Mouse (Mus musculus) embryonic facial prominence, embryonic 11.5 days (tissue): ENCODE results near the gene Abcf1. TPM values are rescaled to one million over a fixed set of nuclear protein-coding genes. Genes with fewer than 3 reads are reported as not detected.

Experiments
- ATAC-seq: fragments of 200-750 bp; cut with Nextera tagmentation; replicated peaks from 2 replicates; pipeline ENCODE4 v1.8.0; 2017; ENCODE audit warnings: low read depth; ENCODE audit not compliant: insufficient number of reproducible peaks, low FRiP score, low TSS enrichment
- DNase-seq: peaks from one replicate; pipeline ENCODE4 v3.0.0-alpha.2; 2015; ENCODE audit warnings: low spot score
- H3K27ac ChIP-seq: fragments of 300-500 bp; sonication (generic); replicated peaks from 2 replicates; pipeline ENCODE4 v1.5.1; 2014; ENCODE audit warnings: mild to moderate bottlenecking, low read depth, low read length, control low read depth
- H3K27me3 ChIP-seq: fragments of 300-500 bp; sonication (generic); 2 replicates; pipeline ENCODE4 v1.6.1; 2014; ENCODE audit warnings: mild to moderate bottlenecking, low read length, moderate library complexity, mixed read lengths; ENCODE audit not compliant: control insufficient read depth, insufficient read depth
- H3K36me3 ChIP-seq: fragments of 300-500 bp; sonication (generic); replicated peaks from 2 replicates; pipeline ENCODE4 v1.6.1; 2014; ENCODE audit warnings: low read depth, mild to moderate bottlenecking, low read length, moderate library complexity, mixed read lengths; ENCODE audit not compliant: control insufficient read depth, insufficient read depth
- H3K4me1 ChIP-seq: fragments of 300-500 bp; sonication (generic); 2 replicates; pipeline ENCODE4 v1.6.1; 2014; ENCODE audit warnings: low read length, mixed read lengths; ENCODE audit not compliant: control insufficient read depth, insufficient read depth
- H3K4me2 ChIP-seq: fragments of 300-500 bp; sonication (generic); 2 replicates; pipeline ENCODE4 v1.6.1; 2014; ENCODE audit warnings: low read depth, mild to moderate bottlenecking, control low read depth, low read length, moderate library complexity
- H3K4me3 ChIP-seq: fragments of 300-500 bp; sonication (generic); 2 replicates; pipeline ENCODE4 v1.5.1; 2014; ENCODE audit warnings: low read depth, low read length, control low read depth
- H3K9ac ChIP-seq: fragments of 300-500 bp; sonication (generic); replicated peaks from 2 replicates; pipeline ENCODE4 v1.6.1; 2014; ENCODE audit warnings: mild to moderate bottlenecking, control low read depth, low read length
- H3K9me3 ChIP-seq: fragments of 300-500 bp; sonication (generic); replicated peaks from 2 replicates; pipeline ENCODE4 v1.6.1; 2016; ENCODE audit warnings: mild to moderate bottlenecking, low read length, inconsistent platforms, mixed read lengths; ENCODE audit not compliant: control insufficient read depth
- WGBS: fragments of 180-500 bp; shearing (Covaris S2); extraction: QIAGEN DNeasy Blood & Tissue Kit; methylation state at CpG from one replicate; pipeline ENCODE4 v1.1.7; 2014; 5-methylcytosine and 5-hydroxymethylcytosine counted together
- polyA plus RNA-seq: library from polyadenylated mRNA; unstranded; fragments of >200 nt; fragmentation: Nextera tagmentation; extraction: Ambion mirVana; gene quantifications from 2 replicates; pipeline ENCODE4 v1.2.1, GENCODE M21; 2014

The Abcf1 gene
- polyA plus RNA-seq, 1 experiment from 2014 or later: 112 TPM

- no peak overlapping the region for H3K4me2 ChIP-seq
- H3K4me1 ChIP-seq: no peaks in the 10 kb centered on the region; the same call in 1 of the 2 replicates
- H3K36me3 ChIP-seq: no peaks in the 10 kb centered on the region
- no peak for DNase-seq
- no peaks in the 10 kb centered on the region for H3K27me3 ChIP-seq
- WGBS: 98% methylated on average over 12 of the region's 12 CpGs
- H3K9ac ChIP-seq: no peak overlapping the region
- no peak overlapping the region for H3K27ac ChIP-seq
- H3K9me3 ChIP-seq: no peaks in the 10 kb centered on the region
- H3K4me3 ChIP-seq: no peak overlapping the region
- no peak for ATAC-seq
Observed at GRCm38 (mm10) chr17:36001121-36001897, 31.7 kb upstream of the Abcf1 start.

DNA sequence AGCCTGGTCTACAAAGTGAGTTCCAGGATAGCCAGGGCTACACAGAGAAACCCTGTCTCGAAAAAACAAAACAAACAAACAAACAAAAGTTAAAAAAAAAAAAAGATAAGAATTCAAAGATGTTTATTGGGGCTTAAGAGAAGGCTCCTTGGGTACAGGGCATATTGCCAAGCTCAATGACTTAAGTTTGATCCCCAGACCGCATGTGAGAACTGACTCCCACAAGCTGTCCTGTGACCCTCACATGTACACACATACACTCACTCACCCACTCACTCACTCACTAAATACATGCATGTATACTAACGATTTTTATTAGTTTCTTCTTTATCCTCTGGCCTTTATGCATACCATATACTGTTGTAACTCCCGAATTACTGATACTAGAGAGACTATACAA, 30.8 kb upstream of the Abcf1 start:
- Histone ChIP-seq H3K27ac (no peak overlapping the region), H3K27me3 (no peaks in the 10 kb centered on the region), H3K36me3 (no peaks in the 10 kb centered on the region), H3K4me3 (no peak overlapping the region), H3K9ac (no peak overlapping the region), H3K4me2 (no peak overlapping the region), H3K4me1 (no peaks in the 10 kb centered on the region; the same call in 1 of the 2 replicates), H3K9me3 (no peaks in the 10 kb centered on the region)
- DNase-seq (no peak), ATAC-seq (no peak)
- 88% methylated on average over 4 of the region's 4 CpGs for WGBS

- WGBS: 90% methylated on average over 7 of the region's 7 CpGs
- no peak overlapping the region for H3K9ac ChIP-seq
- ATAC-seq (no peak), DNase-seq (no peak)
- H3K27me3 ChIP-seq: no peaks in the 10 kb centered on the region
- no peaks in the 10 kb centered on the region for H3K9me3 ChIP-seq
- no peaks in the 10 kb centered on the region for H3K36me3 ChIP-seq
- H3K4me2 ChIP-seq: no peak overlapping the region
- no peak overlapping the region for H3K27ac ChIP-seq
- no peak overlapping the region for H3K4me3 ChIP-seq
- no peaks in the 10 kb centered on the region; the same call in 1 of the 2 replicates for H3K4me1 ChIP-seq
Observed at GRCm38 (mm10) chr17:35999356-35999755, 29.8 kb upstream of the Abcf1 start.

DNA sequence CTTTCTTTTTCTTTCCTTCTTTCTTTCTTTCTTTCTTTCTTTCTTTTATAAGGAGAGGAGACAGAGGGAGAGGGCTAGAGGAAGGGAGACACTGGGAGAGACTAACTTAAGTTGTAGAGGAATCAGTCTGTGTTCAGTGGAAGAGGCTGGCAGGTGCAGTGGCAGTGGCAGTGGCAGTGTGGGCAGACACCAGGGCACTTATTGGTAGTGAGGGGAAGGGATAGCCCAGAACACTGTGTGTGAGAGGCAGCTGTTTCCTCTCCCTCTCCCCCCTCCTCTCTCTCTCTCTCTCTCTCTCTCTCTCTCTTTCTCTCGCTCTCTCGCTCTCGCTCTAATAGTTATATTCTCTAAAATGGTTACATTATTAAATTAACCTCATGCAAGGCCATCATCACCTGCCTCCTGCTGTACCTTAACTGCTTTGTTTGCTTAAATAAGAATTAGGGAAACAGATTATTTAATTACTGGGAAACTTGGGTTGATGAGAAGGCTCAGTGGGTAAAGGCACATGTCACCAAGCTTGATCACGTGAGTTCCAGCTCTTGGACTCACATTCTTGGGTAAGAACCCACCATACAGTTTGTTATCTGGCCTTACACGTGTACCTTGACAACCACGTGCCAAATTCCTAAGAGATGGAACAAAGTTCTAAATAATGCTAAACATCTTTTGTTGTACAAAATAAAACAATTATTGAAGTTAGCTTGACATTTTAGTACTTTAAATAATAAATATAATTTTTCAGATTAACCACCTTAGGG, 29.2 kb upstream of the Abcf1 start:
- ATAC-seq: no peak
- Histone ChIP-seq H3K9me3 (no peaks in the 10 kb centered on the region), H3K4me1 (no peaks in the 10 kb centered on the region; the same call in 1 of the 2 replicates), H3K27ac (no peak overlapping the region), H3K9ac (no peak overlapping the region), H3K4me2 (no peak overlapping the region), H3K36me3 (no peaks in the 10 kb centered on the region), H3K4me3 (no peak overlapping the region), H3K27me3 (no peaks in the 10 kb centered on the region)
- WGBS: 90% methylated on average over 6 of the region's 6 CpGs
- DNase-seq: no peak

- 67% methylated on average over 12 of the region's 12 CpGs for WGBS
- ATAC-seq: no peak
- Histone ChIP-seq H3K4me1 (no peaks in the 10 kb centered on the region; the same call in 1 of the 2 replicates), H3K4me3 (no peak overlapping the region), H3K9me3 (no peaks in the 10 kb centered on the region), H3K9ac (no peak overlapping the region), H3K4me2 (no peak overlapping the region), H3K27me3 (no peaks in the 10 kb centered on the region), H3K27ac (no peak overlapping the region), H3K36me3 (no peaks in the 10 kb centered on the region)
- no peak for DNase-seq
Observed at GRCm38 (mm10) chr17:35997713-35998510, 28.4 kb upstream of the Abcf1 start.

GRCm38 (mm10) chr17:35996949-35997348, 27.4 kb upstream of the Abcf1 start:
- Histone ChIP-seq H3K9me3 (no peaks in the 10 kb centered on the region), H3K27ac (no peak overlapping the region), H3K4me3 (no peak overlapping the region), H3K27me3 (no peaks in the 10 kb centered on the region), H3K36me3 (no peaks in the 10 kb centered on the region), H3K4me2 (no peak overlapping the region), H3K9ac (no peak overlapping the region), H3K4me1 (no peaks in the 10 kb centered on the region; the same call in 1 of the 2 replicates)
- WGBS: 5% methylated on average over 11 of the region's 11 CpGs
- DNase-seq: peak; percentile 98
- peak; percentile 68 for ATAC-seq

DNA sequence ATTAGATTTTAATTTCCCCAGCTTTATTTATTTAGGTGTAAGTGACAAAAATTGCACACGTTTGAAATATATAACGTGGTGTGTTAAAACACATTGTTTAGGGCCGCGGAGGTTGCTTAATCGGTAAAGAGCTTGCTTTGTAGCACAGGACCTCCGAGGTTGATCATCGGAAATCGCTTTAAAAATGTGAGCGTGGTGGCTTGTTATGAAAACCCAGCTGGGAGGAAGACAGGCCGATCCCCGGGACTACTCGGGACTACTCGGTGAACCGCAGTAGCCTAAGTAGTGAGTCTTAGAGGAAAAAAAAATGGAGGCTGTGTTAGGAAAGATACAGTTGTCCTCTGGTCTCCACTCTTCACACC, 25.3 kb upstream of the Abcf1 start:
- Histone ChIP-seq H3K4me2 (peak overlapping the region; percentile 76), H3K9ac (peak overlapping the region; percentile 50), H3K27ac (no peak overlapping the region), H3K27me3 (no peaks in the 10 kb centered on the region), H3K9me3 (no peaks in the 10 kb centered on the region), H3K4me1 (no peaks in the 10 kb centered on the region; the same call in 1 of the 2 replicates), H3K4me3 (peak overlapping the region; percentile 43), H3K36me3 (no peaks in the 10 kb centered on the region)
- no peak for ATAC-seq
- 5% methylated on average over 14 of the region's 14 CpGs for WGBS
- DNase-seq: peak; percentile 14
